ENCODE assay signal across 9 mouse cellular contexts in genomic region chr15:77276838-77277725, GRCm38 (mm10). TPM values are rescaled to one million over a fixed set of nuclear protein-coding genes. Genes with fewer than 3 reads are reported as not detected.
A peak's percentile ranks its signal among the peaks of the same experiment; 100 is the strongest.
DNase-seq lines count a peak whose midpoint lies in the region; ATAC-seq lines count a peak whose summit lies in the region.
"Had no signal": no experiment of that assay in that cellular context is flagged by ENCODE, and none has a peak within 500 bp of the region (broad histone marks: within the 10 kb centered on the region; RNA-seq: fewer than 3 reads in every experiment).

No protein-coding gene starts in this region.

- no peak for DNase-seq in kidney, adult 18-20 months
- DNase-seq in A20 (ENCODE audit: low read depth, low spot score), result peak; percentile 34
- DNase-seq in NIH3T3 (ENCODE audit: low read depth), result peak; percentile 67
- DNase-seq in limb, embryonic 10.5 days (ENCODE audit: low spot score), result no peak
- no peak for DNase-seq in adrenal gland, postnatal 25 days
- DNase-seq in cerebellum, adult 9-11 months, result no peak
- DNase-seq: heart, postnatal 4 days; thymus, postnatal 14 days had no signal

- H3K9me3 ChIP-seq in kidney, embryonic 16.5 days (ENCODE audit: low read length), result no peaks in the 10 kb centered on the region
- H3K9me3 ChIP-seq in limb, embryonic 10.5 days (replicated peaks), result no peaks in the 10 kb centered on the region

- H3K27me3 ChIP-seq in kidney, embryonic 16.5 days (ENCODE audit: insufficient read depth, low read length), result no peaks in the 10 kb centered on the region
- H3K27me3 ChIP-seq in limb, embryonic 10.5 days (ENCODE audit: low read depth, poor library complexity, severe bottlenecking), result no peaks in the 10 kb centered on the region

- peaks cover 45% of the 10 kb centered on the region for H3K4me1 ChIP-seq in kidney, embryonic 16.5 days (ENCODE audit: insufficient read depth, low read length)
- peaks cover 72% of the 10 kb centered on the region for H3K4me1 ChIP-seq in limb, embryonic 10.5 days

- no peak overlapping the region for H3K27ac ChIP-seq in kidney, embryonic 16.5 days (ENCODE audit: low read length)
- peak overlapping the region; percentile 65; the same call in 1 of the 2 replicates for H3K27ac ChIP-seq in limb, embryonic 10.5 days

- H3K4me2 ChIP-seq in kidney, embryonic 16.5 days (replicated peaks; ENCODE audit: low read depth, low read length), result no peak overlapping the region

- peak; percentile 35; the same call in 1 of the 2 replicates for ATAC-seq in kidney, embryonic 16.5 days (ENCODE audit: low FRiP score, low TSS enrichment)

- WGBS in kidney, embryonic 16.5 days, result 52% methylated on average over 3 of the region's 3 CpGs
- WGBS in limb, embryonic 10.5 days, result 79% methylated on average over 3 of the region's 3 CpGs

- H3K4me3 ChIP-seq in kidney, embryonic 16.5 days (ENCODE audit: low read length), result no peak overlapping the region
- no peak overlapping the region for H3K4me3 ChIP-seq in limb, embryonic 10.5 days

- no peaks in the 10 kb centered on the region for H3K36me3 ChIP-seq in kidney, embryonic 16.5 days (ENCODE audit: insufficient read depth, low read length)
- H3K36me3 ChIP-seq in limb, embryonic 10.5 days, result peaks cover 6% of the 10 kb centered on the region; the same call in 1 of the 2 replicates

- no peak overlapping the region for H3K9ac ChIP-seq in kidney, embryonic 16.5 days (replicated peaks; ENCODE audit: low read length)

RNA-seq across cellular contexts. Expression of gene Rbfox2, which starts 29.7 kb away (rescaled TPM):
- 49.1 and 50.2 TPM in 2 replicates for polyA plus RNA-seq in kidney, embryonic 16.5 days (2015; fragmentation: Nextera tagmentation; extraction: Ambion mirVana)
- polyA plus RNA-seq in limb, embryonic 10.5 days (2016; fragmentation: Nextera tagmentation; extraction: Ambion mirVana), result 45.8 and 62.6 TPM in 2 replicates
- 56.5 and 68.7 TPM in 2 replicates for total RNA-seq in adrenal gland, postnatal 25 days (2021)

Comparison
In these comparisons a context has a peak if more than half of its experiments do, and no peak if none do; other contexts are left out.
1. DNase-seq: peak in A20 (single experiment) and NIH3T3 (single experiment); none in kidney, adult 18-20 months (single experiment), limb, embryonic 10.5 days (single experiment), adrenal gland, postnatal 25 days (single experiment) and cerebellum, adult 9-11 months (single experiment).